Mouse (Mus musculus): ENCODE results near the gene Ehmt1.
"Not testable (repeated sequence)": the region's sequence is repeated elsewhere in the genome, so short reads cannot be mapped to it uniquely, and the experiment has no call there.

The Ehmt1 gene

GRCm38 (mm10) chr2:24918930-24919838, at the start of gene Ehmt1:
Gene Ehmt1 (minus strand): TSS chr2:24919614.
- peak; percentile 95 for DNase-seq (ENCODE audit: low spot score)

DNA sequence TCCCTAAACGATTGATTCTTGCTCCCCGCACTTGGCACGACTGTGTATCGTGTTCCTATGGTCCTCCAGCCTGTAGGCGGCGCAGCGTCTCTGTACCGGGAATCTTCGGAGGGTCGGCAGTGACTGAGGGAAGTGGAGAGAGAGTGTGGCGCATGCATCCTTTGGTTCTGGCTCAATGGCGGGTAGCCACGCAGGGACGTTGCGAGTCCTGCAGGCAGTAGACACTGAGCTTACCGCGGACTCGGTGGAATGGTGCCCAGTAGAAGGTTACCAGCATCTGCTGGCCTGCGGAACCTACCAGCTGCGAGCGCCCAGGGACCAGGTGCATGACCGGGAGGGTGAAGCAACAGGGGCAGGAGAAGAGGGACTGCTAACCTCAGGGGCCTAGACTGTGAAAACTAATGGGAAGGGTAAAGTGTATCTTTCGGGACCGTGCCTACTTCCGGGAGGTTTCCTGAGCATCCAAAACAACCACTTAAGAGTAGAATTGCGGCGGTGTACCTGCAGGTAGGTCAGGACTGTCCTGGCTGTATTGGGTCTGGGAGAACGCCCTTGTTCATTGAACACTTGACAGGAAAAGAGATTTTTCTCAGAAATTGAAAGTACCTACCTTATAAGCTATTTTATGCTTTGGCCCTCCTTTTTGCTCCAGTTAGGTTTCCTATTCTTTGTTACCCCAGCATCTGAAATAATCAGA, 43.0 kb upstream of the Ehmt1 start, which contains the start of gene Dph7:
Gene Dph7, plus strand, starts transcription at position 97 of the 697 bp plus-strand sequence.
- DNase-seq (ENCODE audit: low spot score), result peak; percentile 83

DNA sequence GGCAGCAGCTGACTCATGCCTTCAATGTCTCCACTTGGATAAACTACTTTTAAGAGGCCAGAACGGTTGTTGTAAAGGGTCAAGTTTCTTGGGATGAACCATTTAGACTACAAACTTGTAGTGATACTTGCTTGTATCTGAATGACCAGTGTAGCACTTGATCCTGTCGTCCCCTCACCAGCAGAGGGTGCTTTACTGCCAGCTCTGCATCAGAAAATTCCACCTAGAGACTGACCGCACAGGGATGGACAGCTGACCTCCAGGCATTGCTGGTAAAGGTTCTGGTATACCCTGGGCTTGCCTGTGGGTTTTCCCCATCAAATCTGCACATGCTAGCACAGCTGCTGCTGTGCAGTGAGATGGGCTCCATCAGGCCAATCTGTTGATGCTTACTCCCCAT, 41.5 kb upstream of the Ehmt1 start:
- no peak for DNase-seq (ENCODE audit: low spot score)

DNA sequence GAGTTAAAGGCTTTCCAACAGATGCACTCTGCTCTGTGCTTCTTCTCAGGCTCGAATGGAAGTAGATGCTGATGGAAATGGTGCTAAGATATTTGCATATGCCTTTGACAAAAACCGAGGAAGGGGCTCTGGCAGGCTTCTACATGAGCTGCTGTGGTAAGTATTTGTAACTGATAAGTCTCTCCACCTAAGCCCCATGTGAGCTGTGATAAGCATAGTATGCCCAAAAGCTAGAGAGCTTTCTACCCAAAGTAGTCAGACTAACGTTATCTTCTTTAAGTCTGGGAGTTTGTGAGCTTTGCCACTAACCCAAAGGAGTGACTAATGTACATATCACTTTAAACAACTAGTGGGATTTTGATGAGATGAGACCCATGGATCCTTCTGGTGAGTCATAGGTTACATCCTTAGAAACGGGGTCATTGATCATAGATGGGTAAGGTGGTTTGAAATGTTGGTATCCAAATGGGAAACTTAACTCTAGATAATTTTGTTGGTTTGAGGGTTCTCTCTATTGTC, 33.2 kb upstream of the Ehmt1 start:
- DNase-seq (ENCODE audit: low spot score), result no peak

- DNase-seq (ENCODE audit: low spot score), result no peak
Observed at GRCm38 (mm10) chr2:24950189-24950535, 30.7 kb upstream of the Ehmt1 start.

- peak; percentile 98 for DNase-seq (ENCODE audit: low spot score)
Observed at GRCm38 (mm10) chr2:24949421-24950188, 30.2 kb upstream of the Ehmt1 start, which contains the start of gene Zmynd19. Gene Zmynd19 (plus strand): TSS chr2:24949792.

- not testable (repeated sequence) for DNase-seq (ENCODE audit: low spot score)
Observed at GRCm38 (mm10) chr2:24944304-24944703, 24.9 kb upstream of the Ehmt1 start.

GRCm38 (mm10) chr2:24942092-24942491, 22.7 kb upstream of the Ehmt1 start:
- DNase-seq (ENCODE audit: low spot score), result no peak

DNA sequence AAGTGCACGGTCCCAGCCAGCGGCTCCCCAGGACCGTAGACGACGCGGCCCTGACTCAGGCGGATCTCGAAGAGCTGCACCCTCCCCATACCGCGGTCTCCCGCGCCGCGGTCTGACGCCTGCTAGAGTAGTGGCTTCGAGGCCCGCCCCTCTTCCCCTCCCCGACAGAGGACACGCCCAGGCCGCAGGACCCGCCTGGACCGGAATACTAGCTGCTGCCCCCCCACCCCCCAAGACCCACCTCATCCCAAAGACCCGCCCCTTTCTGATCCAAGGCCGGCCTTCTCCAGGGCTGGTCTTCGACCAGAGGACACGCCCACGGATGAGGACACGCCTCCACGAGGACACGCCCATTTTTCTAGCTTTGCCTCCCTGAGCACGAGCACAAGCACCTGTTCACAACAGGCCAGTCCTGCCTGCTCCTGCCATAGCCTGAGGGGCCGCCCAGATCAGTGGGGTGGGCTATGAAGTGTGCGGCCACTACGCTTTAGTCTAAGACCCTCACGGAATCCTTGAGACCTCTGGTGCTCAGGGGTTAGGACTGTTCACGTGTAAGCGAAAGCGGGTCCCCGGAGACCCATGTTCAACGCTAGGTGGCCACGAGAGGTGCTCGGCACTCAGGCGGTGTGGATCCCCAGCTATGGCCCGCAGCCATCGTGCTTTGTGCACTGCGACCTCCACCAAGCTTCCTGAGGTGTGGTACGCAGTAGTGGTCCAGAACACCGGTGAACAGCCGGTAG, 15.8 kb upstream of the Ehmt1 start, which contains the start of gene Arrdc1:
Gene Arrdc1, minus strand, starts transcription at position 196 of the 740 bp plus-strand sequence.
- peak; percentile 96 for DNase-seq (ENCODE audit: low spot score)

- DNase-seq (ENCODE audit: low spot score), result no peak
Observed at GRCm38 (mm10) chr2:24934441-24934963, 15.1 kb upstream of the Ehmt1 start.

GRCm38 (mm10) chr2:24929593-24929992, 10.2 kb upstream of the Ehmt1 start:
- DNase-seq (ENCODE audit: low spot score), result no peak

DNA sequence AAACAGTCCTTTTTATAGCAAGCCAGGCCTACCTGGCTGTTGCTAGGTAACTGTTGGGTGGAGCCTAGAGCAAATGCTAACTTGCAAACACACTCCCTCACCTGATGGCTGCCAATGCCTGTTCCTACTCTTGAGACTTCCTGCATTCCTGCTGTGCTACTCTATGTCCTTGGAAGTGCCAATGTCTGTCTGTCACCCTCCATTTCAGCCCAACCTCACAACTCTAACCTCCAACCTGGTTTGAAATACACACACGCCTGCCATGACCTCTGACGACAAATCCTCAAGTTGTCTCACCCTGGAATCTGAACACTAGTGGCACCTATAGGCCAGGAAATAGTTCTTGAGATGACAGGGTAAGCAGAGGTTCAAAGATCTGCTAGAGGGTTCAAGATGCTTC, 9.7 kb upstream of the Ehmt1 start:
- DNase-seq (ENCODE audit: low spot score), result no peak

DNA sequence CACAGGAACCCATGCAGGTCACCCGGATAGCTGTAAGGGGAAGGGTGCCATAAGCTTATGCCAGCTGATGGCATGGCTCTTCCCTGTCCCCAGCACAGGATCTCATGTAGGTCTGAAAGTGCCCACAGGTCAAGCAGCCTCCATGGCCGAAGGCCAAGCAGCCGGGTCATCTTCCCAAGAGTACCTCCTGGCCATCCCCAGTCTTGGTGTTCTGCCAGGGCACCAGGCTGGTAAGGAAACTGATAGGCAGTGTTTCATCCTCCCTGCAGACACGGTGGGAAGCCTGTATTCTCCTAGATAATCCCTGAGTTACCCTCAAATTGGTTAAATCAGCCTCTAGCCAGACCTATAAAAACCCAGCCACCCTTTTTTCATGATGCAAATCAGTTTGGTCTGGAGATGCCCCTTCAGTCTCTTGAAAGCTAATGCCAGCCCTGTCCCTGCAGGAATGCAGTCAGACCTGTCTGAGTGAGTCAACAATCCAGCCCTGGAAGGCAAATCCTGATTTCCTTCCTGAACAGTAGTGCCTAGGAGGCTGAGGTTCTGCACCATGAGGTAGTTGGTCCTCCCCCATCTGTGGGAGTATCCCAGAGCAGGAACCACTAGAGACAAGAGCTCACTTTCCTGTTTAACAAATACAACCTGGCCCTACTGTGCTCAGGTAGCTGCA, 8.5 kb upstream of the Ehmt1 start:
- DNase-seq (ENCODE audit: low spot score), result peak; percentile 51

DNA sequence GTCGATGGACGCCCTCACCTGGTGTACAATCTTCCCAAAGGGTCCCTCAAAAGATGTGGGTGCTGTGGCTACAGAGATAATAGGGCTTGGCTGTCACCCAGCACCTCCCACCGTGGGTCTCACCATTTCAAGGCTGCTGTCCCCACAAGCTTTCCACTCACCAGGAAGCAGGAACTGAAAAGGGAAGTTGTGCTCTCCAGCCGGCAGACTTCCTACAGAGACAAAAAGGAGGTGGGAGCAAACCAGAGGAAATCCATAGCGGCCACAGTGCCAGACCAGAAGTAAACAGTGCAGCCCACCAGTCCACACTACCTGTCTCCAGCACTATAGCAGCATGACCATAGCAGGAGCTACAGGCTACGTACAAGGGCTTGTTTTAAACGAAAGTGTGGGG, 7.5 kb upstream of the Ehmt1 start:
- DNase-seq (ENCODE audit: low spot score), result no peak

- DNase-seq (ENCODE audit: low spot score), result no peak
Observed at GRCm38 (mm10) chr2:24926345-24926964, 7.0 kb upstream of the Ehmt1 start.

DNA sequence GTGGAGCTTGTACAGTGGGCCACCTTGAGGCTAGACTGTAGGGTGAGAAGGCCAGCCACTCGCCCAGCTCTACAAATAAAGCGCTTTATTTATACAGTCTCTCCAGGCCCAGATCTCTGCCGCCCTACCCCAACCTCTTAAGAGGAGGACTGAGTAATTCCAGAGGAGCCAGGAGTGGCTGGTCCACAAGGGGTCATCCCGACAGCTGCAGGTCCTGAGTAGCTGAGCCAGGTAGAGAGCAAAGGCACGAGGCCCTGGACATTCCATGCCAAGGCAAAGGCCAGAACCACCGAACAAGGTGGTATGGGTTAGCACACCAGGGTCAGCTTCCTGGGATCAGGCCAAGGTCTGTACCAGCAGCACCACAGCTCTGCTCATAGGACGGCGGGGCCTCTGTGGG, 5.9 kb upstream of the Ehmt1 start:
- no peak for DNase-seq (ENCODE audit: low spot score)

DNA sequence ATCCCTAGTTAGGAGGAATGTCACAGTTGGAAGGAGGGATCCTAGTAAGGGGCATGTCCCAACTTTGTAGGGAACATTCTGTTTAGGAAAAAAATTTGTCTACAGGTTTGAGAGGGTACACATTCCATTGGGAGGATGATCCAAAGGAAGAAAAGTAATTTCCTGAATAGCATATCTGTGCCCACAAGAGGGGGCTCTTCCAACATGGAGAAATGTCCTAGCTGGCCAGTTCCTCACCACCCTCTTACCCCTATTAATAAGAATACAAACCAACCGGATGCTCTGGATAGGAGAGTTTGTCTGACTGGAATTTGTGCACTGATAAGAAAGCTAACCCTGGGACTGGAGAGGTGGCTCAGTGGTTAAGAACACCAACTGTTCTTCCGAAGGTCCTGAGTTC, 4.1 kb upstream of the Ehmt1 start:
- no peak for DNase-seq (ENCODE audit: low spot score)

DNA sequence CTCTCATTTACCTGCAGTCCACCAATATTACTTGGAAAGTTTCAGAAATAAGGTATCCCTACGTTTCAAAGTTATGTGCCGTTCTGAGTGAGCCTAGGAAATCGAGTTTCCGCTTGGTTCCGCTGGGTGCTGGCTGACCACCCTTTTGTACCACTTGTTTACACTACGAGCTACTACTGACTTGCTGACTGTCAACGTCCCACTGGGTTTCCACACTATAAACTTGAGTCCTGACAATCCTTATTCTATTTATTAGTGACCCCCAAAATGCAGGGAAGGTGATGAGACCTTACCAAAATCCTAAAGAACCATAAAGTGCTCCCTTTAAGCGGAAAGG, 393 bp upstream of the Ehmt1 start:
- DNase-seq (ENCODE audit: low spot score), result no peak

- DNase-seq (ENCODE audit: low spot score), result no peak
Observed at GRCm38 (mm10) chr2:24914762-24915161, 4.7 kb downstream of the Ehmt1 start.

DNA sequence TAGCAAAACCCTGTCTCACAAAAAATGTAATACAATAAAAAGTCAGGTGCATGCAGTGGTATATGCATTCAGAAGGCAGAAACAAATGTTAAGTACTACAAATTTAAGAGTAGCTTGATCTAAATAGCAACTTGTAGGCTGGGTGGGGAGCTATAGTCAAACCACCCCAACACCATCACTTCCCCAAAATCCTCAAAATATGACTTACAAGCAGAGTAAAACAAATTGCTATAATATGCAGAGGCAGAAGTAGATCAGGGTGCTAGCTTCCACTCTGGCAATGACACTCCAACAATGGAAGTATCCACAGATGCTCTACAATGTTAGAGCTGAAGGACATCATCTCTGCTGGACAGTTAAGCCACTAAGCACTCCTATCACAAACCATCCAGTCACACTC, 6.8 kb downstream of the Ehmt1 start:
- DNase-seq (ENCODE audit: low spot score), result no peak
